Mouse (Mus musculus): ENCODE measurements around the gene Impg1. TPM values are rescaled to one million over a fixed set of nuclear protein-coding genes. Genes with fewer than 3 reads are reported as not detected.
A peak's percentile ranks its signal among the peaks of the same experiment; 100 is the strongest.

Impg1 gene
- total RNA-seq, 2 experiments from 2014 or later = not detected

- Histone ChIP-seq H3K4me3 (no peak overlapping the region), H3K27ac (no peak overlapping the region)
- no peak for DNase-seq
- intact Hi-C loops (cut with DNase I) = no loop called here
- no peak for TF ChIP-seq CTCF (IDR thresholded peaks at IDR 0.05)
Measured at GRCm38 (mm10) chr9:80380078-80380645, 85.1 kb downstream of the Impg1 start.

DNA sequence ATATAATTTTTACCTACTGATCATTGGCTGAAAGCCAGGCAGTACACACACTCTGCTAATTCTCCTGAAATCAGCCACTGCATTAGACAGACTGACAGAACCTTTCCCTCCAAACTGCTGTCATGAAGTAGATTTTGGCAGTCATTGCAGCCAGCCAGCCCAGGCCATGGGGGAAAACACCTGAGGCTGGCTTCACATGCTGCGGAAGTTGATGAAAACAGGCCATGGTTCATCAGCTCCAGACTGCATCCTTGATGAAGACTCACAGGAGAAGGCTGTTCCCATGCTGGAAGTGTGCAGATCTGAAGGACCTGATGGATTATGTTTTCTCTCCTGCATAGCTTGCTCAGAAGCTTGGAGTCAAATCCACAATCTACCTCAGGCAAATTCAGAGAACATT lies 91.2 kb downstream of the Impg1 start:
- TF ChIP-seq CTCF (IDR thresholded peaks at IDR 0.05) = no peak
- intact Hi-C loops (cut with DNase I) = no loop called here
- no peak for DNase-seq
- Histone ChIP-seq H3K4me3 (no peak overlapping the region), H3K27ac (no peak overlapping the region)

DNA sequence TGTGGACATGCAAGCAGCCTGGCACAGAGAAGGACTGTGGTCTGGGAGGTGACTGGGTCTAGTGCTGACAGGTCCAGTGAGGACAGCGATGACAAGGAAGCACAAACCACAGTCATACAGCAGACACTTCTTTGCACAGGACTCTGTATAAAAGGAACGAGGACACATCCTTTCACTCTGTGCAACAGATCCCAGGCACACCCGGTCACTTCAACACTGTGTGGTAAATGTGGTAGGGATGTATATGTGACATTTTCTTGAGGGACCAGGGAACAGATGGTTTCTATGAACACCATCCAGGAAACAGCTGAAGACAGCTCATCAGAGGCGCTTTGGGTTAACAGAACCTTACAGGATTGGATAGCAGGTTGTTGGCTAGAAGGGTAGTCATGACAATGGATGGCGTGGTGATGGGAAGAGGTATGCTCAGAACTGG lies 92.0 kb downstream of the Impg1 start:
- Histone ChIP-seq H3K27ac (no peak overlapping the region), H3K4me3 (no peak overlapping the region)
- no peak for TF ChIP-seq CTCF (IDR thresholded peaks at IDR 0.05)
- intact Hi-C loops (cut with DNase I) = no loop called here
- DNase-seq = no peak

GRCm38 (mm10) chr9:80368636-80369035 lies 96.6 kb downstream of the Impg1 start:
- no peak overlapping the region for H3K4me3 ChIP-seq
- TF ChIP-seq CTCF (IDR thresholded peaks at IDR 0.05) = no peak
- DNase-seq = no peak
- H3K27ac ChIP-seq = no peak overlapping the region
- intact Hi-C loops (cut with DNase I) = no loop called here

DNA sequence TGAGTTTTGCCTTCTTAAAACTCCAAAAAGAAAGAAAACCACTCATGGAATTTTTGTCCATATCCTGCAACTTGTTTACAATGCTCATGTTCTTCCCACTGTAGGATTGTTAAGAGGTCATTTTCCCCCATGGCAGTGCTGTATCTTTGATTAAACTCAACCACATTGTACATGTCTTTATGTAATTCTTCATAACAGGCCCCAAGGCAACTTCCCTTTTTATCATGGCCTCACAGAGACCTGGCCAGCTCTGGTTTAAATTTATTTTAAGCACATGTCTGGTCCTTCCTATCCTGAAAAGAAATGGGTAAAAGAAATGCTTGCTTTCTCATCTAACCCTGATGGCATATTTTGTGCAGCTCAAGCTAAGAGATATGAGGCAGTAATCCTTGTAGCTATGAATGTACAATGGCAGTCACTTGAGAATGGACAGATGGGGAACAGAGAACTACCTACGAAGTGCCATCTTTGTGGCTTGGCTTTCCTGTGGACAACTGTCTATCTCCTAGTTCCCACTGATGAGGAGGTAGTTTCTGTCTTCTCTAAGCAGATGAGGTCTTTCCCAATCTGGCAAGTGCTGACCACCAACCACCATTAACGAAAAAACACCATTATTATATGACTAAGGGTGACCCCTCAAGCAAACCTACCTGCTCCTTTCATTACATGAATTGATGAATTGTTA lies 97.6 kb downstream of the Impg1 start:
- TF ChIP-seq CTCF (IDR thresholded peaks at IDR 0.05) = no peak
- intact Hi-C loops (cut with DNase I) = no loop called here
- no peak overlapping the region for H3K27ac ChIP-seq
- no peak for DNase-seq
- H3K4me3 ChIP-seq = no peak overlapping the region

DNA sequence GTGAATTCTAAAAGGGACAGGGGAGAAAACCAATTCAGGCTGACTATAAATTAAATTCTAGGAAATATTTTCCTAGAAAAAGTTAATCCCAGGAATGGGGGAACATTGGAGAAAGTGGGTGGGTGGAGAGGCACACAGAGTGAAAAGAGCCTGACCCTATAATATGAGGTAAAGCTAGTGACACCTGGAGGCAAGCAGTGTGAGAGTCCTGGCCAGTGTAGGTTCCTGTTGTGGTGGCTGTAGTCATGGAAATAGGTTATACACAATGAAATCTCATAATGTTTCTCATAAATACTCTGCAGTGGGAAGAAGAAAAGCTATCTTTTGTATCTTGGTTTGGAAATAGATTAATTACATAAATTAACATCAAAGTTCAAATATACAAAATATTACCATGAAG lies 105.2 kb downstream of the Impg1 start:
- no peak for DNase-seq
- Histone ChIP-seq H3K27ac (no peak overlapping the region), H3K4me3 (no peak overlapping the region)
- intact Hi-C loops (cut with DNase I) = no loop called here
- no peak for TF ChIP-seq CTCF (IDR thresholded peaks at IDR 0.05)

- Histone ChIP-seq H3K4me3 (peak overlapping the region; percentile 41), H3K27ac (no peak overlapping the region; the same call in 1 of the 2 replicates)
- intact Hi-C loops (cut with DNase I) = no loop called here
- TF ChIP-seq CTCF (IDR thresholded peaks at IDR 0.05) = no peak
- DNase-seq = no peak
Measured at GRCm38 (mm10) chr9:80351678-80352331, 113.5 kb downstream of the Impg1 start.

- DNase-seq = no peak
- TF ChIP-seq CTCF (IDR thresholded peaks at IDR 0.05) = no peak
- intact Hi-C loops (cut with DNase I) = no loop called here
- peak overlapping the region; percentile 41 for H3K4me3 ChIP-seq
- no peak overlapping the region for H3K27ac ChIP-seq
Measured at GRCm38 (mm10) chr9:80351295-80351677, 114.0 kb downstream of the Impg1 start.

DNA sequence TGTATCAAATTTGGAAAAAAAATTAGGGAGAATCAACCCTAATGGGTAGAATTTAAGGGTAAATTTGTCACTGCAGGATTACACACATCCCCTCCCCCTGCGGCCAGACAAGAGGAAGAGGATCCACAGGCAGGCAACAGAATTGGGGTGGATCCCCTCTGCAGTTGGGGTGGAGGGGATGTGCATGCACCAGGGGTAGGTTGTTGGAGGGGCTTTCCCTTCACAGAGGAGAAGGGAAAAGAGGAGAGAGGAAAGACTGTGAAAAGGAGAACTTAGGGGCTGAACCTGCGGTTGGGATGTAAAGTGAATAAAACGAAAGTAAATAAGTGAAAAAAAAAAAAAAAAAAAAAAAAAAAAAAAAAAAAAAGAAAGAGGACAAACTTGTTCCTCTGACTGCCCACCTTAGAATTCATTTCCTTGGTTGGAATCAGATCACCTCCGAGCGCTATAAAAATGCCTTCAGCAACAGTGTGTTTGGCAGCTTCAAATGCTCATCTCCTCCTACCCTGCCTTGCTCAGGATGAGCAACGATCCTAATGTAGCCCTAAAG lies 120.8 kb downstream of the Impg1 start:
- no peak for DNase-seq
- intact Hi-C loops (cut with DNase I) = no loop called here
- no peak overlapping the region for H3K4me3 ChIP-seq
- no peak overlapping the region for H3K27ac ChIP-seq
- no peak for TF ChIP-seq CTCF (IDR thresholded peaks at IDR 0.05)

GRCm38 (mm10) chr9:80342520-80342919 lies 122.8 kb downstream of the Impg1 start:
- DNase-seq = no peak
- intact Hi-C loops (cut with DNase I) = no loop called here
- Histone ChIP-seq H3K4me3 (no peak overlapping the region), H3K27ac (no peak overlapping the region)
- no peak for TF ChIP-seq CTCF (IDR thresholded peaks at IDR 0.05)

- Histone ChIP-seq H3K4me3 (peak overlapping the region; percentile 40), H3K27ac (no peak overlapping the region)
- TF ChIP-seq CTCF (IDR thresholded peaks at IDR 0.05) = no peak
- DNase-seq = no peak
- intact Hi-C loops (cut with DNase I) = no loop called here
Measured at GRCm38 (mm10) chr9:80341756-80342155, 123.5 kb downstream of the Impg1 start.

- intact Hi-C loops (cut with DNase I) = no loop called here
- DNase-seq = no peak
- H3K4me3 ChIP-seq = no peak overlapping the region
- H3K27ac ChIP-seq = no peak overlapping the region
- TF ChIP-seq CTCF (IDR thresholded peaks at IDR 0.05) = no peak
Measured at GRCm38 (mm10) chr9:80340927-80341326, 124.4 kb downstream of the Impg1 start.

DNA sequence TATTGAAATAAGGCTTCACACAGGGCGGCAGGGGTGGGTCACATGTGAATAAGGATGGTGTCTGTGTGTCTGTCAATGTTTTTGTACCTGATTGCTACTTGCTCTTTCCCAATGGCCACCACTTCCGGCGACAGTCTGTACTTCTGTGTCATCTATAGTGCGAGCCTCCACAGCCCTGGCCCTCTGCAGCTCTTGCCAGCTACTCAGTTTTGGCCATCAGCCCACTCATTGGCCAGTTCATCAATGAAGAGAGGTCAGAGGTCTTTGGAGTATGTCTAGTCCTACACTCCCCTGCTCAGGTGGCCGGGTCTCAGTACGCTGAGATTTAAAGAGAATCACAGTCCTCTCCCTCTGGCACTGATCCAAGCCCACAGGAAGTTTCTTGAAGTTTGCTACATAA lies 127.3 kb downstream of the Impg1 start:
- no peak for DNase-seq

More for the DNA sequence above, 127.3 kb downstream of the Impg1 start:
- intact Hi-C loops (cut with DNase I) = no loop called here
- Histone ChIP-seq H3K4me3 (no peak overlapping the region), H3K27ac (no peak overlapping the region)
- TF ChIP-seq CTCF (IDR thresholded peaks at IDR 0.05) = no peak

Measured in gastrocnemius, adult 2 months (tissue).